Mouse (Mus musculus): ENCODE data around the gene Gm10570. TPM values are rescaled to one million over a fixed set of nuclear protein-coding genes. Genes with fewer than 3 reads are reported as not detected.

Gene Gm10570
- total RNA-seq (2023) = not detected

GRCm38 (mm10) chr4:130308231-130309081, at the start of gene Gm10570, which contains the start of gene Fabp3:
Gene Gm10570, minus strand, starts transcription at chr4:130308674.
Gene Fabp3, plus strand, starts transcription at chr4:130308595.

DNA sequence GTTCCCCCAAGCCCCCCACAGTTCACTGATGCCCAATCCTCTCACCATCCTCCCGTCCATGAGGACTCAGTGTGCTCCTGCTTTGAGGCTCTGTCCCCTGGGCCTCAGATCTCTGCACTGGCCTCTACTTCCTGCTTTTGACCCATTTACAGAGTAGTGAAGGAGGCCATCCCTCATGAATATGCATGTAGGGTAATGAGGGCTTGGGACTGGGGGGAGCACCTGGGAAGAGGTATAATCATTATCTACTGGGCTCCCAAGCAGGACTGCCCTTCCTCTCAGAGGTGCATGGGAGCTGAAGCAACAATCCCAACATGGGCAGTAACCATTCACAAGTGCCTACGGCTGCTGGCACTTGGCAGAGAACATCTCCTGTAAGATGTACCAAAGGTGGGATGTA, 29.4 kb downstream of the Gm10570 start, which contains the start of gene Serinc2:
Gene Serinc2, minus strand, starts transcription at position 101 of the 400 bp plus-strand sequence.

Other genes starting within 250 kb of the Gm10570 start
- 33.5 TPM for gene Pef1, start 206.1 kb downstream of the Gm10570 start, total RNA-seq (2023)
- not detected for gene Hcrtr1, start 169.3 kb downstream of the Gm10570 start, total RNA-seq (2023)
- not detected for gene Tinagl1, start 133.6 kb downstream of the Gm10570 start, total RNA-seq (2023)
- not detected for gene Gm853, start 86.3 kb downstream of the Gm10570 start, total RNA-seq (2023)
- not detected for gene Serinc2, start 29.5 kb downstream of the Gm10570 start, total RNA-seq (2023)
- gene Fabp3, start 79 bp downstream of the Gm10570 start, total RNA-seq (2023) = not detected
- 25.7 TPM for gene Zcchc17, start 51.3 kb upstream of the Gm10570 start, total RNA-seq (2023)
- 67.8 TPM for gene Snrnp40, start 51.5 kb upstream of the Gm10570 start, total RNA-seq (2023)